Mouse (Mus musculus): Measurements from ENCODE around the gene Pde4b. TPM values are rescaled to one million over a fixed set of nuclear protein-coding genes. Genes with fewer than 3 reads are reported as not detected.
A peak's percentile ranks its signal among the peaks of the same experiment; 100 is the strongest.

Pde4b gene
- polyA plus RNA-seq, 1 experiment from 2014 or later: 22.5 TPM

- Histone ChIP-seq H3K27me3 (replicated peaks) (no peaks in the 10 kb centered on the region), H3K36me3 (peaks cover 2% of the 10 kb centered on the region; the same call in 1 of the 2 replicates), H3K4me1 (replicated peaks) (peaks cover 34% of the 10 kb centered on the region), H3K4me2 (peak overlapping the region; percentile 57), H3K27ac (ENCODE audit: poor library complexity, severe bottlenecking) (peak overlapping the region; percentile 86), H3K9me3 (replicated peaks) (no peaks in the 10 kb centered on the region), H3K9ac (peak overlapping the region; percentile 67), H3K4me3 (0 out of 2 replicates have a peak overlapping the region, but pooled peaks have one; percentile 12)
- ATAC-seq (ENCODE audit: insufficient number of reproducible peaks, low FRiP score): peak; percentile 68
- 17% methylated on average over 11 of the region's 11 CpGs for WGBS
Observed at GRCm38 (mm10) chr4:102511511-102511910, 424.2 kb downstream of the Pde4b start.

DNA sequence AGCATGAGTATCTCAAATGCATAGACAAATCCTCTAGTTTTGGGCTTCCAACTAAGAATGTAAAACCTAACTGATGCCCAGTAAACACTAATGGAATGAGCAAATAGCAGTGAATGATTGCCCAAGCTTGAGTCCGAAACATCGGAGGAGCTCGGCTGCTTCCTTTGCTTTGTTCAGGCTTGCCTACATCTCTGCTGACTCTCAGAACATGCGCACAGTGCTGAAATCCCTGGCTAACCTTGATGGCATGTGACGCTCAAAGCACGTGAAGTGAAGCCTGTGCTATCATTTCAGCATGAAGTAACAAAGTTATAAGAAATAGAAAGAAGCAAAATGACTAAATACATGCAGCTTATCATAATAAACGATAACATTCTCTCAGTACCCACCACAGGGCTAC, 425.6 kb downstream of the Pde4b start:
- no peak overlapping the region for H3K4me2 ChIP-seq
- WGBS: 79% methylated on average over 7 of the region's 7 CpGs
- no peaks in the 10 kb centered on the region for H3K9me3 ChIP-seq (replicated peaks)
- H3K27ac ChIP-seq (ENCODE audit: poor library complexity, severe bottlenecking): no peak overlapping the region
- no peaks in the 10 kb centered on the region for H3K27me3 ChIP-seq (replicated peaks)
- H3K4me1 ChIP-seq (replicated peaks): peaks cover 37% of the 10 kb centered on the region
- H3K4me3 ChIP-seq: no peak overlapping the region
- no peak overlapping the region for H3K9ac ChIP-seq
- H3K36me3 ChIP-seq: no peaks in the 10 kb centered on the region
- ATAC-seq (ENCODE audit: insufficient number of reproducible peaks, low FRiP score): no peak

GRCm38 (mm10) chr4:102513514-102513913, 426.2 kb downstream of the Pde4b start:
- WGBS: 70% methylated on average over 5 of the region's 5 CpGs
- Histone ChIP-seq H3K4me2 (no peak overlapping the region), H3K27me3 (replicated peaks) (no peaks in the 10 kb centered on the region), H3K4me3 (no peak overlapping the region), H3K9ac (no peak overlapping the region), H3K4me1 (replicated peaks) (peaks cover 37% of the 10 kb centered on the region), H3K9me3 (replicated peaks) (no peaks in the 10 kb centered on the region), H3K27ac (ENCODE audit: poor library complexity, severe bottlenecking) (no peak overlapping the region), H3K36me3 (no peaks in the 10 kb centered on the region)
- ATAC-seq (ENCODE audit: insufficient number of reproducible peaks, low FRiP score): no peak

- Histone ChIP-seq H3K27me3 (replicated peaks) (no peaks in the 10 kb centered on the region), H3K9ac (peak overlapping the region; percentile 32; the same call in 1 of the 2 replicates), H3K4me1 (replicated peaks) (peaks cover 34% of the 10 kb centered on the region), H3K36me3 (no peaks in the 10 kb centered on the region), H3K4me2 (no peak overlapping the region), H3K9me3 (replicated peaks) (no peaks in the 10 kb centered on the region), H3K27ac (ENCODE audit: poor library complexity, severe bottlenecking) (no peak overlapping the region), H3K4me3 (no peak overlapping the region)
- ATAC-seq (ENCODE audit: insufficient number of reproducible peaks, low FRiP score): no peak
- WGBS: 63% methylated on average over 3 of the region's 3 CpGs
Observed at GRCm38 (mm10) chr4:102514972-102515835, 427.9 kb downstream of the Pde4b start.

- Histone ChIP-seq H3K9ac (no peak overlapping the region), H3K27me3 (replicated peaks) (no peaks in the 10 kb centered on the region), H3K36me3 (no peaks in the 10 kb centered on the region), H3K9me3 (replicated peaks) (no peaks in the 10 kb centered on the region), H3K4me1 (replicated peaks) (peaks cover 31% of the 10 kb centered on the region), H3K4me3 (no peak overlapping the region), H3K27ac (ENCODE audit: poor library complexity, severe bottlenecking) (no peak overlapping the region), H3K4me2 (no peak overlapping the region)
- no peak for ATAC-seq (ENCODE audit: insufficient number of reproducible peaks, low FRiP score)
- 54% methylated on average over 4 of the region's 4 CpGs for WGBS
Observed at GRCm38 (mm10) chr4:102516395-102516794, 429.1 kb downstream of the Pde4b start.

DNA sequence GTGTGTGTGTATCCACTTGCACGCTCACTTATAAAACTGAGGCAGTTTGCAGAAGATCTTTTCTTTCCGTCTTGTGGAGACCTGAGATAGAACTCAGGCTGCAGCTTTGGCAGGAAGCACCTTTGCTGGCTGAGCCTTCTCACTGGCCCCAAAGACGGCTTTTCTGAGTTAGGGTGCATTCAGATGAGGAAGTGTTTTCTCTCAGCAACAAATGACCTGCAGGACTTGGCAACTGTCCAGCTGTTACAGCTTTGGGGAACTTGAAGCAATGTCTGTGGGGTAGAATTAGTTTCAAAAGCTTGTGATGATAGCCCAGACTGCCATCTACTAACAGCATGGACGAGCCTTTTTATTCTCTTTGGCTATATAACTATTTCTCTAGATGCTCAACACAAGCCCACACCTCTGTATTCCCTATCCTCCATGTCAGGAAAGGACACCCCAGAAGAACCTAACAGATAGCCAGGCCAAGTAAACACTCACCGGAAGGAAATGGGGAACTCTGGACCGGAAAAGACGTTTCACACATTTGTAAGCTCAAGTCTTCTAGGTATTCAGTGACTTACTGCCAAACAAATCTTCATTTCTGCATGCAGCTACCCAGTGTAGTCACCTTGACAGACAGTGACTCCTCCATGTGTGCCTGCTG, 429.8 kb downstream of the Pde4b start:
- peak overlapping the region; percentile 25; the same call in 1 of the 2 replicates for H3K27ac ChIP-seq (ENCODE audit: poor library complexity, severe bottlenecking)
- H3K4me3 ChIP-seq: no peak overlapping the region
- no peak overlapping the region for H3K9ac ChIP-seq
- no peaks in the 10 kb centered on the region for H3K27me3 ChIP-seq (replicated peaks)
- peaks cover 24% of the 10 kb centered on the region for H3K4me1 ChIP-seq (replicated peaks)
- H3K9me3 ChIP-seq (replicated peaks): no peaks in the 10 kb centered on the region
- no peaks in the 10 kb centered on the region for H3K36me3 ChIP-seq
- ATAC-seq (ENCODE audit: insufficient number of reproducible peaks, low FRiP score): no peak
- 62% methylated on average over 7 of the region's 7 CpGs for WGBS
- H3K4me2 ChIP-seq: no peak overlapping the region

GRCm38 (mm10) chr4:102517653-102518052, 430.3 kb downstream of the Pde4b start:
- H3K27ac ChIP-seq (ENCODE audit: poor library complexity, severe bottlenecking): peak overlapping the region; percentile 25; the same call in 1 of the 2 replicates
- H3K36me3 ChIP-seq: no peaks in the 10 kb centered on the region
- WGBS: 65% methylated on average over 2 of the region's 2 CpGs
- no peak overlapping the region for H3K4me2 ChIP-seq
- no peaks in the 10 kb centered on the region for H3K27me3 ChIP-seq (replicated peaks)
- H3K4me3 ChIP-seq: no peak overlapping the region
- peaks cover 20% of the 10 kb centered on the region for H3K4me1 ChIP-seq (replicated peaks)
- ATAC-seq (ENCODE audit: insufficient number of reproducible peaks, low FRiP score): no peak
- no peak overlapping the region for H3K9ac ChIP-seq
- no peaks in the 10 kb centered on the region for H3K9me3 ChIP-seq (replicated peaks)

DNA sequence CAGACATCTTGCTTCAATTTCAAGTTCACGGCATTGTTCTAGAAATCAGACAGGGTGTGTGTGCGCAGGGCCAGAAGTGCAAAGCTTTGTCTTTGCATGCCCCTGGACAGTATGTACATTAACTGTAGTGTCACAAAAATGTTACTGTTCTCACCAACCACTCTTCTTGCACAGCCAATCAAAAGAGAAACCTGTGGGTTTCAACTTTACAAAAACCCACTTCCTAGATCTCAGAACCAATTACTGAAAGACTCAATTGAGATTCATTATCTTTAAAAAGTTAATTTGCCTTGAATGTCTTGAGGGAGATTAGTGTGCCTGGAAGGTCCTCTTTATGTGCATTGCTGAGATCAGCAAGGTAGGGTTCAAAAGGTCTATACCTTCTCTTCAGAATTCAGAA, 431.0 kb downstream of the Pde4b start:
- Histone ChIP-seq H3K27me3 (replicated peaks) (no peaks in the 10 kb centered on the region), H3K27ac (ENCODE audit: poor library complexity, severe bottlenecking) (no peak overlapping the region), H3K4me2 (no peak overlapping the region), H3K36me3 (no peaks in the 10 kb centered on the region), H3K4me3 (no peak overlapping the region), H3K9me3 (replicated peaks) (no peaks in the 10 kb centered on the region), H3K9ac (no peak overlapping the region), H3K4me1 (replicated peaks) (peaks cover 20% of the 10 kb centered on the region)
- no peak for ATAC-seq (ENCODE audit: insufficient number of reproducible peaks, low FRiP score)
- 86% methylated on average over 2 of the region's 2 CpGs for WGBS

DNA sequence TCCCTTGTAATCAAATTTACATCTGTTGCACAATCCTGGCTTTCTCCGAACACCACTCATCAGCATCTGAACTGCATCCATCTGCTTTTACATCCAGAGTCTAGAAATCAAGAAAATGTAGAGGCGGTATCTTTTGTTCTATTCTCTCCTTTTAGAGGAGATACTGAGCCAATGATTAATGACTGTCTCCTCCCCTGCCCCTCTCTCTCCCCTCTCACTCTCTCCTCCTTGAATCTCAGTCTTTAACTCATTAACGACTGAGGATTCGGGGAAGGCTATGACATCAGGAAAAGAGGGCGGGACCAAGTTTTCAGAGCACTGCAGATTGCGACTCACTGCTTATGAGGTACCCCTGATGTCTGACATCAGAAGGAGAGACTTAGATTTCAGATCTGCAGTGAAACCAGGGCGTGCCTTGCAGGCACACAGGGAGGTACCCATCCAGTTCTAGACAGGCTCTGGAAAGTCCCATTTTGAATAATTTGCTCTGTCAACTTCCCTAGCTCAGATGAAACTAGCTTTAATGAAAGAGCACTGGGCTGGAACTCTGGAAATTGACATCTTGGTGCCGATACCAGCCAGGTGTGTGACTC, 433.4 kb downstream of the Pde4b start:
- Histone ChIP-seq H3K27ac (ENCODE audit: poor library complexity, severe bottlenecking) (no peak overlapping the region), H3K4me1 (replicated peaks) (peaks cover 10% of the 10 kb centered on the region), H3K27me3 (replicated peaks) (no peaks in the 10 kb centered on the region), H3K4me3 (no peak overlapping the region), H3K9me3 (replicated peaks) (no peaks in the 10 kb centered on the region), H3K4me2 (no peak overlapping the region), H3K36me3 (no peaks in the 10 kb centered on the region), H3K9ac (no peak overlapping the region)
- no peak for ATAC-seq (ENCODE audit: insufficient number of reproducible peaks, low FRiP score)
- WGBS: 68% methylated on average over 8 of the region's 8 CpGs

DNA sequence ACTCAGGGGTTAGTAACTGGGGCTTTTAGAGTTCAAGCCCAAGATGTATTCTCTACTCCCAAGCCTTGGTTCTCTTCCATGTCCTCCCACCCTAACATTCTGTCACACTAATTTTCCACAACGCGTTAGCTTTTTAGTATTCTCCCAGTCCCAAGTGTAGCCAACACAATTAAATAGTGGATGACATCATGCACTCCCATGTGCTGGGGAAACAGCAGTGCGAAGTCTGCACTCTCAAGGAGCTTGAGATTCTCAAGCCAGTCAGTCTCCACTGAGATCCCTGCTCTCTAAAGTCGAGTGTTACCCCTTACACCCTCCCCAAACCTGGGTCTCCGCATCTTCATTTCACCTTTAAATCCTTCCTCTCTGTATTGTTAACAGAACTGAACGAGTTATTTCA, 434.1 kb downstream of the Pde4b start:
- Histone ChIP-seq H3K9me3 (replicated peaks) (no peaks in the 10 kb centered on the region), H3K27ac (ENCODE audit: poor library complexity, severe bottlenecking) (no peak overlapping the region), H3K4me3 (no peak overlapping the region), H3K4me2 (no peak overlapping the region), H3K9ac (no peak overlapping the region), H3K36me3 (no peaks in the 10 kb centered on the region), H3K27me3 (replicated peaks) (no peaks in the 10 kb centered on the region), H3K4me1 (replicated peaks) (peaks cover 9% of the 10 kb centered on the region)
- no peak for ATAC-seq (ENCODE audit: insufficient number of reproducible peaks, low FRiP score)
- 75% methylated on average over 6 of the region's 6 CpGs for WGBS

- H3K4me1 ChIP-seq (replicated peaks): peaks cover 12% of the 10 kb centered on the region
- no peaks in the 10 kb centered on the region for H3K36me3 ChIP-seq
- no peak overlapping the region for H3K4me2 ChIP-seq
- 77% methylated on average over 7 of the region's 7 CpGs for WGBS
- no peak overlapping the region for H3K27ac ChIP-seq (ENCODE audit: poor library complexity, severe bottlenecking)
- no peak overlapping the region for H3K9ac ChIP-seq
- H3K27me3 ChIP-seq (replicated peaks): no peaks in the 10 kb centered on the region
- no peak overlapping the region for H3K4me3 ChIP-seq
- no peaks in the 10 kb centered on the region for H3K9me3 ChIP-seq (replicated peaks)
- no peak for ATAC-seq (ENCODE audit: insufficient number of reproducible peaks, low FRiP score)
Observed at GRCm38 (mm10) chr4:102527361-102527760, 440.0 kb downstream of the Pde4b start.

Data from heart, embryonic 12.5 days (tissue).